Mouse (Mus musculus): ENCODE data around the gene Mau2. TPM values are rescaled to one million over a fixed set of nuclear protein-coding genes. Genes with fewer than 3 reads are reported as not detected.

Mau2 gene
- total RNA-seq, 2 experiments from 2014 or later: 77.3 to 80.9 TPM

- peak; percentile 4 to 12 for DNase-seq
Observed at GRCm38 (mm10) chr8:69973442-69974161, 68.9 kb downstream of the Mau2 start.

- no peak for DNase-seq
Observed at GRCm38 (mm10) chr8:69973063-69973441, 69.5 kb downstream of the Mau2 start.

GRCm38 (mm10) chr8:69970880-69971279 lies 71.7 kb downstream of the Mau2 start:
- no peak for DNase-seq

GRCm38 (mm10) chr8:69967291-69967933 lies 75.1 kb downstream of the Mau2 start:
- no peak for DNase-seq

Other genes starting within 250 kb of the Mau2 start
- 10 to 100 TPM; 12.0 to 17.3 TPM for gene Gmip, start 234.1 kb downstream of the Mau2 start, total RNA-seq (2021)
- gene Lpar2, start 220.3 kb downstream of the Mau2 start, total RNA-seq (2021): under 1 TPM; 0.60 to 0.68 TPM
- 10 to 100 TPM; 15.6 to 19.0 TPM for gene Pbx4, start 210.2 kb downstream of the Mau2 start, total RNA-seq (2021)
- gene Cilp2, start 155.0 kb downstream of the Mau2 start, total RNA-seq (2021): under 1 TPM; 0.86 to 0.92 TPM
- gene Tssk6, start 140.6 kb downstream of the Mau2 start, total RNA-seq (2021): under 1 TPM in 1 of 2 experiments, not detected in 1; 0.76 TPM
- 100 to 1,000 TPM; 154 to 159 TPM for gene Ndufa13, start 140.2 kb downstream of the Mau2 start, total RNA-seq (2021)
- gene Yjefn3, start 140.0 kb downstream of the Mau2 start, total RNA-seq (2021): 10 to 100 TPM; 32.3 to 36.3 TPM
- 10 to 100 TPM; 31.4 to 33.4 TPM for gene Gatad2a, start 46.4 kb downstream of the Mau2 start, total RNA-seq (2021)
- 10 to 100 TPM; 47.0 to 51.3 TPM for gene Sugp1, start 79 bp upstream of the Mau2 start, total RNA-seq (2021)
- gene Tm6sf2, start 30.2 kb upstream of the Mau2 start, total RNA-seq (2021): 1 to 10 TPM; 5.0 to 8.5 TPM
- gene Hapln4, start 40.7 kb upstream of the Mau2 start, total RNA-seq (2021): 10 to 100 TPM; 73.7 to 91.3 TPM
- gene Ncan, start 78.1 kb upstream of the Mau2 start, total RNA-seq (2021): 100 to 1,000 TPM; 167 to 170 TPM
- 10 to 100 TPM; 25.4 to 30.5 TPM for gene Nr2c2ap, start 88.6 kb upstream of the Mau2 start, total RNA-seq (2021)
- 10 to 100 TPM; 14.0 to 15.3 TPM for gene Rfxank, start 96.4 kb upstream of the Mau2 start, total RNA-seq (2021)
- 10 to 100 TPM; 43.9 to 50.8 TPM for gene Borcs8, start 96.8 kb upstream of the Mau2 start, total RNA-seq (2021)
- gene Mef2b, start 97.0 kb upstream of the Mau2 start, total RNA-seq (2021): under 1 TPM; 0.27 to 0.38 TPM
- gene Tmem161a, start 129.6 kb upstream of the Mau2 start, total RNA-seq (2021): 10 to 100 TPM; 43.5 to 57.1 TPM
- gene Slc25a42, start 169.6 kb upstream of the Mau2 start, total RNA-seq (2021): 10 to 100 TPM; 44.8 to 49.7 TPM
- gene Sugp2, start 191.5 kb upstream of the Mau2 start, total RNA-seq (2021): 100 to 1,000 TPM; 118 to 126 TPM
- gene Armc6, start 191.7 kb upstream of the Mau2 start, total RNA-seq (2021): 10 to 100 TPM; 47.0 to 50.5 TPM
- 10 to 100 TPM; 77.3 to 86.6 TPM for gene Homer3, start 240.1 kb upstream of the Mau2 start, total RNA-seq (2021)